ENCODE assay signal across 8 mouse cellular contexts in genomic region chrX:48318194-48318593, GRCm38 (mm10). TPM values are rescaled to one million over a fixed set of nuclear protein-coding genes. Genes with fewer than 3 reads are reported as not detected.
DNase-seq lines count a peak whose midpoint lies in the region; ATAC-seq and TF ChIP-seq lines count a peak whose summit lies in the region.

No protein-coding gene starts in this region.

- no peaks in the 10 kb centered on the region for H3K9me3 ChIP-seq in heart, embryonic 11.5 days (replicated peaks; ENCODE audit: control insufficient read depth, low read length)
- H3K9me3 ChIP-seq in erythroblast, embryonic 14.5 days (ENCODE audit: control insufficient read depth, low read length): no peaks in the 10 kb centered on the region
- no peaks in the 10 kb centered on the region for H3K9me3 ChIP-seq in lung, embryonic 16.5 days (ENCODE audit: control insufficient read depth, low read length)
- no peaks in the 10 kb centered on the region for H3K9me3 ChIP-seq in forebrain, embryonic 12.5 days
- H3K9me3 ChIP-seq in midbrain, postnatal 0 days (ENCODE audit: low read length): no peaks in the 10 kb centered on the region

- no peak overlapping the region for H3K27ac ChIP-seq in heart, adult 2 months
- no peak overlapping the region for H3K27ac ChIP-seq in heart, embryonic 11.5 days (ENCODE audit: low read depth, low read length)
- no peak overlapping the region for H3K27ac ChIP-seq in lung, embryonic 16.5 days (ENCODE audit: low read length)
- no peak overlapping the region for H3K27ac ChIP-seq in forebrain, embryonic 12.5 days
- no peak overlapping the region for H3K27ac ChIP-seq in midbrain, postnatal 0 days (ENCODE audit: low read depth, low read length)

- peaks cover 2% of the 10 kb centered on the region; the same call in 1 of the 2 replicates for H3K4me1 ChIP-seq in heart, adult 2 months (ENCODE audit: control insufficient read depth, insufficient read depth, low read length)
- no peaks in the 10 kb centered on the region for H3K4me1 ChIP-seq in heart, embryonic 11.5 days (ENCODE audit: control insufficient read depth, insufficient read depth, low read length)
- peaks cover 63% of the 10 kb centered on the region for H3K4me1 ChIP-seq in erythroblast, embryonic 14.5 days (ENCODE audit: control insufficient read depth)
- no peaks in the 10 kb centered on the region for H3K4me1 ChIP-seq in lung, embryonic 16.5 days (replicated peaks; ENCODE audit: control insufficient read depth, insufficient read depth, low read length)
- H3K4me1 ChIP-seq in forebrain, embryonic 12.5 days: no peaks in the 10 kb centered on the region; the same call in 1 of the 2 replicates
- H3K4me1 ChIP-seq in midbrain, postnatal 0 days (ENCODE audit: insufficient read depth, low read length): peaks cover 4% of the 10 kb centered on the region; the same call in 1 of the 2 replicates

- H3K9ac ChIP-seq in heart, adult 2 months (ENCODE audit: low read depth, low read length): no peak overlapping the region
- H3K9ac ChIP-seq in heart, embryonic 11.5 days (ENCODE audit: low read depth, low read length): no peak overlapping the region
- H3K9ac ChIP-seq in lung, embryonic 16.5 days (ENCODE audit: low read length): no peak overlapping the region
- no peak overlapping the region for H3K9ac ChIP-seq in forebrain, embryonic 12.5 days
- H3K9ac ChIP-seq in midbrain, postnatal 0 days (replicated peaks; ENCODE audit: low read length, poor library complexity, severe bottlenecking): no peak overlapping the region

- H3K27me3 ChIP-seq in heart, adult 2 months (ENCODE audit: control insufficient read depth, insufficient read depth, low read length): no peaks in the 10 kb centered on the region
- H3K27me3 ChIP-seq in heart, embryonic 11.5 days (ENCODE audit: control insufficient read depth, insufficient read depth, low read length): peaks cover 6% of the 10 kb centered on the region
- peaks cover 10% of the 10 kb centered on the region for H3K27me3 ChIP-seq in erythroblast, embryonic 14.5 days (ENCODE audit: control insufficient read depth)
- no peaks in the 10 kb centered on the region; the same call in 1 of the 2 replicates for H3K27me3 ChIP-seq in lung, embryonic 16.5 days (ENCODE audit: control insufficient read depth, insufficient read depth, low read depth, low read length)
- peaks cover 20% of the 10 kb centered on the region for H3K27me3 ChIP-seq in forebrain, embryonic 12.5 days
- peaks cover 4% of the 10 kb centered on the region; the same call in 1 of the 2 replicates for H3K27me3 ChIP-seq in midbrain, postnatal 0 days (ENCODE audit: insufficient read depth, low read length)

- TF ChIP-seq EP300 in heart, adult 2 months (IDR thresholded peaks at IDR 0.05; ENCODE audit: insufficient read depth, low read depth, low read length): no peak

- no peaks in the 10 kb centered on the region for H3K79me2 ChIP-seq in heart, adult 2 months (replicated peaks; ENCODE audit: control insufficient read depth, insufficient read depth, low read length)

- 33% methylated on average over 9 of the region's 9 CpGs for WGBS in heart, adult 2 months
- 20% methylated on average over 9 of the region's 9 CpGs for WGBS in heart, embryonic 11.5 days (ENCODE audit: insufficient replicate concordance)
- 22% methylated on average over 9 of the region's 9 CpGs for WGBS in lung, embryonic 16.5 days
- 25% methylated on average over 9 of the region's 9 CpGs for WGBS in forebrain, embryonic 12.5 days
- WGBS in midbrain, postnatal 0 days: 35% methylated on average over 9 of the region's 9 CpGs

- no peak overlapping the region for H3K4me3 ChIP-seq in heart, adult 2 months
- no peak overlapping the region for H3K4me3 ChIP-seq in heart, embryonic 11.5 days (ENCODE audit: low read depth, low read length)
- peak overlapping the region; percentile 34 for H3K4me3 ChIP-seq in erythroblast, embryonic 14.5 days (replicated peaks)
- no peak overlapping the region for H3K4me3 ChIP-seq in lung, embryonic 16.5 days (ENCODE audit: low read length)
- no peak overlapping the region for H3K4me3 ChIP-seq in forebrain, embryonic 12.5 days (replicated peaks)
- H3K4me3 ChIP-seq in midbrain, postnatal 0 days (ENCODE audit: low read depth, low read length): no peak overlapping the region

- TF ChIP-seq POLR2A in heart, adult 2 months (IDR thresholded peaks at IDR 0.05; ENCODE audit: insufficient read depth, low read depth, low read length): no peak

- H3K36me3 ChIP-seq in heart, adult 2 months (ENCODE audit: control insufficient read depth, insufficient read depth, low read length): no peaks in the 10 kb centered on the region
- no peaks in the 10 kb centered on the region for H3K36me3 ChIP-seq in heart, embryonic 11.5 days (ENCODE audit: control insufficient read depth, insufficient read depth, low read length)
- H3K36me3 ChIP-seq in erythroblast, embryonic 14.5 days (ENCODE audit: control insufficient read depth): no peaks in the 10 kb centered on the region
- no peaks in the 10 kb centered on the region for H3K36me3 ChIP-seq in lung, embryonic 16.5 days (ENCODE audit: control insufficient read depth, insufficient read depth, low read length)
- H3K36me3 ChIP-seq in forebrain, embryonic 12.5 days (replicated peaks): no peaks in the 10 kb centered on the region
- H3K36me3 ChIP-seq in midbrain, postnatal 0 days (ENCODE audit: insufficient read depth, low read length): no peaks in the 10 kb centered on the region

- intact Hi-C loops in heart, adult 2 months (cut with DNase I): no loop called here

- DNase-seq in heart, adult 2 months: peak; percentile 19 to 39
- DNase-seq in thymus, adult 18-20 months: peak; percentile 57 to 68
- no peak for DNase-seq in layer of hippocampus, postnatal 10 days (ENCODE audit: low spot score in 2 of 2)
- DNase-seq in midbrain, postnatal 0 days (ENCODE audit: low spot score): no peak

- no peak for ATAC-seq in heart, embryonic 11.5 days (replicated peaks; ENCODE audit: insufficient number of reproducible peaks, low FRiP score, low TSS enrichment)
- 0 out of 2 replicates have a peak, but pooled peaks have one; percentile 26 for ATAC-seq in lung, embryonic 16.5 days (ENCODE audit: low read depth)
- ATAC-seq in forebrain, embryonic 12.5 days (ENCODE audit: low FRiP score): no peak
- no peak for ATAC-seq in midbrain, postnatal 0 days (ENCODE audit: low FRiP score)

- no peak overlapping the region for H3K4me2 ChIP-seq in heart, embryonic 11.5 days
- no peak overlapping the region for H3K4me2 ChIP-seq in lung, embryonic 16.5 days (ENCODE audit: low read depth, low read length)
- no peak overlapping the region for H3K4me2 ChIP-seq in forebrain, embryonic 12.5 days
- H3K4me2 ChIP-seq in midbrain, postnatal 0 days (ENCODE audit: low read depth, low read length, poor library complexity, severe bottlenecking): no peak overlapping the region

- no peak for TF ChIP-seq CTCF in heart, adult 2 months (IDR thresholded peaks at IDR 0.05)
- no peak for TF ChIP-seq CTCF in midbrain, postnatal 0 days (IDR thresholded peaks at IDR 0.05)

RNA-seq across cellular contexts. Expression of gene Bcorl1, which starts 23.0 kb away (rescaled TPM):
- 1 to 10 TPM; 5.7 to 6.0 TPM for total RNA-seq in heart, adult 2 months (2021)
- 2.2 and 2.3 TPM in 2 replicates for polyA plus RNA-seq in heart, adult 2 months (2012; rRNA removed)
- polyA plus RNA-seq in heart, embryonic 11.5 days (2014; fragmentation: Nextera tagmentation; extraction: Ambion mirVana): 4.7 and 6.6 TPM in 2 replicates
- polyA plus RNA-seq in erythroblast, embryonic 14.5 days (2012): 1.6 and 1.9 TPM in 2 replicates
- polyA plus RNA-seq in lung, embryonic 16.5 days (2015; fragmentation: Nextera tagmentation; extraction: Ambion mirVana): 4.5 and 5.2 TPM in 2 replicates
- 10 to 100 TPM; 17.6 to 19.6 TPM for total RNA-seq in layer of hippocampus, postnatal 10 days (2021)
- 6.4 and 6.7 TPM in 2 replicates for polyA plus RNA-seq in forebrain, embryonic 12.5 days (2016; fragmentation: Nextera tagmentation; extraction: Ambion mirVana)
- 10.5 and 13.5 TPM in 2 replicates for total RNA-seq in midbrain, postnatal 0 days (2014; rRNA removed)
- 4.6 and 4.7 TPM in 2 replicates for polyA plus RNA-seq in midbrain, postnatal 0 days (2015; fragmentation: Nextera tagmentation; extraction: Ambion mirVana)

Comparison
In these comparisons a context has a peak if more than half of its experiments do, and no peak if none do; other contexts are left out.
1. DNase-seq: peak in heart, adult 2 months (2 of 2) and thymus, adult 18-20 months (2 of 2); none in layer of hippocampus, postnatal 10 days (0 of 2) and midbrain, postnatal 0 days (single experiment).